Mouse (Mus musculus) stomach, postnatal 0 days (tissue): ENCODE measurements at regions not wholly inside any gene's neighbourhood (a gene's known extent, or its start where the extent isn't known, plus 50 kb on each side); places are given as distances from the start of the nearest gene placed in this dataset.

Source experiments
- CTCF ChIP-seq: IDR thresholded peaks from 2 replicates; pipeline ENCODE4 v1.5.1; 2016; ENCODE audit warnings: antibody characterized with exemption, low read depth, mild to moderate bottlenecking, moderate library complexity
- EP300 ChIP-seq: optimal IDR thresholded peaks from 2 replicates; pipeline ENCODE3; 2016; ENCODE audit warnings: antibody characterized with exemption

DNA sequence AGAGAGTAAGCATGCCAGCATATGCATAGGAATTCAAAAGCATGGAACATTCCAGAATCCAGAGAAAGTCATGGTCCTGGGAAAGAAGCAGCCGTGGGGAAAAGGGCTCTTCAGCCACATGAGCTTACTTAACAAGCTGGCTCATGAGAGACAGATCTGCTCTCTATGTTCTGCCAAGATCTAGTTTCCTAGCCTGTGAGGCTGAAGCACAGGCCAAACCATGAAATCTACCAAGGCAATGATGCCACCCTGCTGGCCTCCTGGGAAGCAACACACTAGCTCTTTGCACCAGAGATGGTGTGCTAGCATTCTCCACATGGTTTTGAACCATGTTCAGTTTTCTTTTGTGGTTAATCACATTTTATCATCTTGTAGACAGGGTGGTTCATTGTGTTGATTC, 75.5 kb upstream of the N6amt1 start:
- TF ChIP-seq EP300 (no peak), CTCF (no peak)
